Mouse (Mus musculus) megakaryocyte progenitor cell, adult 5-6 weeks (primary cell): Measurements from ENCODE around the gene Sec31a. TPM values are rescaled to one million over a fixed set of nuclear protein-coding genes. Genes with fewer than 3 reads are reported as not detected.

Source experiments
- total RNA-seq, 2 experiments: library from RNA; stranded (forward) in 1 of 2; stranded (reverse) in 1 of 2; fragments of 157-497, 149-512 nt in 1 of 2; fragments of 200-1000 nt in 1 of 2; gene quantifications; 2 replicates each; pipeline versions ENCODE4 v1.2.3 to v1.2.4; 2015 to 2017

The Sec31a gene
- total RNA-seq, 2 experiments from 2014 or later, result 137 to 158 TPM

Other genes with a start within 250 kb of the Sec31a start
- 25.5 and 31.1 TPM in 2 replicates for gene Lin54, start 84.4 kb upstream of the Sec31a start, total RNA-seq (2015)
- 30.1 and 44.3 TPM in 2 replicates for gene Lin54, start 84.4 kb upstream of the Sec31a start, total RNA-seq (2017)
- 87.1 and 98.6 TPM in 2 replicates for gene Cops4, start 102.1 kb upstream of the Sec31a start, total RNA-seq (2015)
- 137 and 159 TPM in 2 replicates for gene Cops4, start 102.1 kb upstream of the Sec31a start, total RNA-seq (2017)
- gene Plac8, start 156.0 kb upstream of the Sec31a start, total RNA-seq (2015), result 4,454 and 4,759 TPM in 2 replicates
- gene Plac8, start 156.0 kb upstream of the Sec31a start, total RNA-seq (2017), result 3,425 and 3,832 TPM in 2 replicates